Mouse (Mus musculus): ENCODE measurements at regions not wholly inside any gene's neighbourhood (a gene's known extent, or its start where the extent isn't known, plus 50 kb on each side); places are given as distances from the start of the nearest gene placed in this dataset.

DNA sequence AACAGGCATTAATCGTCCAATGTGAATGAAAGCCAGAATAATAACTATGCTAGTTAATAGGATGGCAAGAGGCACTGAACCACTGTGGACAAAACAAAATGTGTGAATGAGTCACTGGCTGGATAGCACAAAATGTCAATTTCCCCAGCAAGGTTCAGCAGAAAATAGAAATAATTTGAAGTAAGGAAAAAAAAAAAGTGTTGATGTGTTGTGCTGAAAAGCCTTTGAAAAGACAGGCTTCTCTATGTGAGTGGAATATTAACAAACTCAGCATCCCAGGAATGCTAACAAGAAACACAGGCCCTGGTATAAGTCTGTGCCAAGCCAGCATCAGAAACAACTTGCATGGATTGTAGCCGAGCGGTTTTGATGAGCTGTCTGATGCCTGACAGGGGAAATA, 481.0 kb upstream of the B430305J03Rik start:
- TF ChIP-seq POLR2A (IDR thresholded peaks at IDR 0.05; ENCODE audit: extremely low read depth, insufficient read depth, low read length): no peak
- no peak for TF ChIP-seq CTCF (IDR thresholded peaks at IDR 0.05; ENCODE audit: low read depth, low read length)
